Mouse (Mus musculus) ES-E14 (cell line): Measurements from ENCODE around the gene Cebpa. TPM values are rescaled to one million over a fixed set of nuclear protein-coding genes. Genes with fewer than 3 reads are reported as not detected.

Experiments used
- DNase-seq: peaks from one replicate; pipeline ENCODE4 v3.0.0-alpha.2; 2013; ENCODE audit warnings: low read depth, low spot score
- H3K27ac ChIP-seq: 2 replicates; pipeline ENCODE4 v1.5.1; 2012; ENCODE audit warnings: low read depth, mild to moderate bottlenecking, low read length, moderate library complexity, mixed read lengths; ENCODE audit not compliant: poor library complexity, insufficient read depth, severe bottlenecking
- H3K36me3 ChIP-seq: 2 replicates; pipeline ENCODE4 v1.6.1; 2012; ENCODE audit warnings: mild to moderate bottlenecking, low read length, moderate library complexity, mixed read lengths; ENCODE audit not compliant: control insufficient read depth, poor library complexity, insufficient read depth, severe bottlenecking
- H3K4me1 ChIP-seq, 2 experiments: fragments of 150-350 bp in 1 of 2; sonication (generic) in 1 of 2; 2 replicates each; pipeline ENCODE4 v1.6.1; 2012; ENCODE audit warnings: low read length in 2 of 2, mild to moderate bottlenecking in 1 of 2, mixed read lengths in 1 of 2; ENCODE audit not compliant: control insufficient read depth in 2 of 2, insufficient read depth in 2 of 2, poor library complexity in 1 of 2
- H3K4me3 ChIP-seq, 2 experiments: fragments of 150-350 bp in 1 of 2; sonication (generic) in 1 of 2; 2 replicates each; pipeline ENCODE4 v1.5.1; 2012; ENCODE audit warnings: low read length in 2 of 2, low read depth in 1 of 2, mild to moderate bottlenecking in 1 of 2, mixed read lengths in 1 of 2; ENCODE audit not compliant: insufficient read depth in 1 of 2, poor library complexity in 1 of 2, severe bottlenecking in 1 of 2
- H3K9ac ChIP-seq: 2 replicates; pipeline ENCODE4 v1.6.1; 2012; ENCODE audit warnings: low read depth, mild to moderate bottlenecking, low read length, mixed read lengths; ENCODE audit not compliant: poor library complexity, insufficient read depth, severe bottlenecking
- H3K9me3 ChIP-seq: fragments of 150-350 bp; sonication (generic); 2 replicates; pipeline ENCODE4 v1.6.1; 2012; ENCODE audit warnings: low read depth, mild to moderate bottlenecking, low read length; ENCODE audit not compliant: control insufficient read depth, insufficient read depth
- CHD2 ChIP-seq: IDR thresholded peaks from 2 replicates; pipeline ENCODE4 v1.6.1; 2014; ENCODE audit warnings: mild to moderate bottlenecking, low read depth, low read length, inconsistent platforms
- HCFC1 ChIP-seq: IDR thresholded peaks from 2 replicates; pipeline ENCODE4 v1.6.1; 2012; ENCODE audit warnings: low read length, inconsistent platforms, borderline replicate concordance; ENCODE audit not compliant: insufficient read depth
- MAFK ChIP-seq: IDR thresholded peaks from 2 replicates; pipeline ENCODE4 v1.6.1; 2014; ENCODE audit warnings: mild to moderate bottlenecking, low read depth, low read length, inconsistent platforms; ENCODE audit not compliant: insufficient read depth
- ZC3H11A ChIP-seq: IDR thresholded peaks from 2 replicates; pipeline ENCODE4 v1.6.1; 2012; ENCODE audit warnings: low read depth, mild to moderate bottlenecking, inconsistent platforms, low read length, borderline replicate concordance
- ZNF384 ChIP-seq: IDR thresholded peaks from 2 replicates; pipeline ENCODE4 v1.6.1; 2012; ENCODE audit warnings: low read depth, low read length, inconsistent platforms
- in situ Hi-C, 2 experiments: fragments of 600-800 bp; cut with MboI; formaldehyde crosslinking; loops; one replicate each; pipeline ENCODE4 v1.15.1; 2025; ENCODE audit warnings: low sequenced_read_pairs in 2 of 2, inconsistent platforms in 1 of 2; ENCODE audit not compliant: unreplicated experiment in 2 of 2
- total RNA-seq: library from RNA; depleted of rRNA; stranded (reverse); fragments of 300-350 nt; gene quantifications from 2 replicates; pipeline ENCODE4 v1.2.3, GENCODE M21; 2012

Gene Cebpa
- total RNA-seq, 1 experiment: 2.5 TPM

GRCm38 (mm10) chr7:35084565-35085360 is 34.3 kb upstream of the Cebpa start:
- no peak for DNase-seq
- H3K36me3 ChIP-seq: no peaks in the 10 kb centered on the region
- H3K4me1 ChIP-seq: no peaks in the 10 kb centered on the region; a peak in 1 of 4 replicates
- in situ Hi-C loops: no loop called here
- TF ChIP-seq CHD2 (no peak), ZC3H11A (no peak), MAFK (no peak), HCFC1 (no peak), ZNF384 (no peak)
- H3K27ac ChIP-seq: no peak overlapping the region
- no peak overlapping the region for H3K9ac ChIP-seq
- no peaks in the 10 kb centered on the region for H3K9me3 ChIP-seq
- H3K4me3 ChIP-seq: no peak overlapping the region

GRCm38 (mm10) chr7:35086271-35086861 is 32.7 kb upstream of the Cebpa start:
- in situ Hi-C loops: no loop called here
- DNase-seq: peak; percentile 26
- H3K9me3 ChIP-seq: no peaks in the 10 kb centered on the region
- H3K4me1 ChIP-seq: no peaks in the 10 kb centered on the region; a peak in 1 of 4 replicates
- no peak overlapping the region for H3K27ac ChIP-seq
- no peaks in the 10 kb centered on the region for H3K36me3 ChIP-seq
- H3K9ac ChIP-seq: no peak overlapping the region
- no peak overlapping the region for H3K4me3 ChIP-seq
- no peak for TF ChIP-seq ZC3H11A
- TF ChIP-seq ZNF384: no peak
- TF ChIP-seq MAFK: no peak
- no peak for TF ChIP-seq HCFC1
- no peak for TF ChIP-seq CHD2

- in situ Hi-C loops: no loop called here
- H3K9ac ChIP-seq: no peak overlapping the region
- TF ChIP-seq HCFC1: no peak
- no peak for TF ChIP-seq ZNF384
- TF ChIP-seq CHD2: no peak
- TF ChIP-seq ZC3H11A: no peak
- no peak for TF ChIP-seq MAFK
- no peaks in the 10 kb centered on the region for H3K9me3 ChIP-seq
- H3K4me3 ChIP-seq: no peak overlapping the region
- H3K4me1 ChIP-seq: no peaks in the 10 kb centered on the region; a peak in 1 of 4 replicates
- no peak for DNase-seq
- no peak overlapping the region for H3K27ac ChIP-seq
- no peaks in the 10 kb centered on the region for H3K36me3 ChIP-seq
These were observed 28.5 kb upstream of the Cebpa start for GRCm38 (mm10) chr7:35090550-35090949.

- DNase-seq: no peak
These were observed 24.0 kb upstream of the Cebpa start for GRCm38 (mm10) chr7:35094975-35095678.

More at GRCm38 (mm10) chr7:35094975-35095678, 24.0 kb upstream of the Cebpa start:
- Histone ChIP-seq H3K4me3 (no peak overlapping the region), H3K27ac (no peak overlapping the region), H3K9me3 (no peaks in the 10 kb centered on the region), H3K4me1 (no peaks in the 10 kb centered on the region), H3K36me3 (no peaks in the 10 kb centered on the region), H3K9ac (no peak overlapping the region)
- in situ Hi-C loops: no loop called here
- TF ChIP-seq ZC3H11A (no peak), ZNF384 (no peak), HCFC1 (no peak), CHD2 (no peak), MAFK (no peak)
